Mouse (Mus musculus): Measurements from ENCODE around the gene Steap4. TPM values are rescaled to one million over a fixed set of nuclear protein-coding genes. Genes with fewer than 3 reads are reported as not detected.
"Not testable (repeated sequence)": the region's sequence is repeated elsewhere in the genome, so short reads cannot be mapped to it uniquely, and the experiment has no call there.

Steap4 gene
- polyA plus RNA-seq, 1 experiment from 2014 or later = 0.50 TPM

DNA sequence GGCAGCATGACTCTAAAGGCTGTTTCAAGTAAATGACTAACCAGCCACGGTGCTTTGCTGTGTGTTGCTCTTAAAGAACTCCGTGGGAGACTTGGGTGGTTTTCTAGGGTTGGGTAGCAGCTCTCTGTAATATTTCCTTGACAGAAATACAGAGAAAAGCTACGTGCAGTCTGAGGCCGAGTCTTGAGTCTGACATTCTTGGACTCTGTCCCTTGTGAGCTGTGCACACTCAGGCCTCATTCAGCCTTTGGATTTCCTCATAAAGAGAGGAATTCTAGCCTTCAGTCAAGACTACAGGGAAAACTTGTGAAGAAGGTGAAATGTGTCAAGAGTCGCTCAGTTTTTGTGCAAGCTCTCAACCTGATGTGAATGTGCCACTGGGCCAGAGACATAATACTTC, 7.9 kb downstream of the Steap4 start:
- ATAC-seq (replicated peaks; ENCODE audit: insufficient number of reproducible peaks, low FRiP score, low TSS enrichment, low read depth) (no peak), DNase-seq (ENCODE audit: low spot score) (no peak)
- H3K4me2 ChIP-seq (ENCODE audit: low read depth, low read length) = no peak overlapping the region
- H3K36me3 ChIP-seq (replicated peaks; ENCODE audit: control insufficient read depth, insufficient read depth, low read depth, low read length) = no peaks in the 10 kb centered on the region
- no peak overlapping the region for H3K4me3 ChIP-seq (ENCODE audit: low read depth, low read length)
- H3K9ac ChIP-seq (replicated peaks; ENCODE audit: low read length) = no peak overlapping the region
- H3K27me3 ChIP-seq (ENCODE audit: control insufficient read depth, insufficient read depth, low read length) = no peaks in the 10 kb centered on the region
- H3K9me3 ChIP-seq (replicated peaks; ENCODE audit: control insufficient read depth, low read length) = no peaks in the 10 kb centered on the region
- no peak overlapping the region for H3K27ac ChIP-seq (replicated peaks; ENCODE audit: low read depth, low read length)
- WGBS = 82% methylated on average over 5 of the region's 5 CpGs
- H3K4me1 ChIP-seq (ENCODE audit: control insufficient read depth, insufficient read depth, low read length) = no peaks in the 10 kb centered on the region

GRCm38 (mm10) chr5:7972266-7972665, 12.0 kb downstream of the Steap4 start:
- H3K9ac ChIP-seq (replicated peaks; ENCODE audit: low read length) = no peak overlapping the region
- H3K27me3 ChIP-seq (ENCODE audit: control insufficient read depth, insufficient read depth, low read length) = no peaks in the 10 kb centered on the region
- no peaks in the 10 kb centered on the region for H3K9me3 ChIP-seq (replicated peaks; ENCODE audit: control insufficient read depth, low read length)
- WGBS = 81% methylated on average over 2 of the region's 2 CpGs
- DNase-seq (ENCODE audit: low spot score) (no peak), ATAC-seq (replicated peaks; ENCODE audit: insufficient number of reproducible peaks, low FRiP score, low TSS enrichment, low read depth) (no peak)
- H3K4me1 ChIP-seq (ENCODE audit: control insufficient read depth, insufficient read depth, low read length) = no peaks in the 10 kb centered on the region
- H3K27ac ChIP-seq (replicated peaks; ENCODE audit: low read depth, low read length) = no peak overlapping the region
- no peak overlapping the region for H3K4me2 ChIP-seq (ENCODE audit: low read depth, low read length)
- H3K4me3 ChIP-seq (ENCODE audit: low read depth, low read length) = no peak overlapping the region
- H3K36me3 ChIP-seq (replicated peaks; ENCODE audit: control insufficient read depth, insufficient read depth, low read depth, low read length) = no peaks in the 10 kb centered on the region

DNA sequence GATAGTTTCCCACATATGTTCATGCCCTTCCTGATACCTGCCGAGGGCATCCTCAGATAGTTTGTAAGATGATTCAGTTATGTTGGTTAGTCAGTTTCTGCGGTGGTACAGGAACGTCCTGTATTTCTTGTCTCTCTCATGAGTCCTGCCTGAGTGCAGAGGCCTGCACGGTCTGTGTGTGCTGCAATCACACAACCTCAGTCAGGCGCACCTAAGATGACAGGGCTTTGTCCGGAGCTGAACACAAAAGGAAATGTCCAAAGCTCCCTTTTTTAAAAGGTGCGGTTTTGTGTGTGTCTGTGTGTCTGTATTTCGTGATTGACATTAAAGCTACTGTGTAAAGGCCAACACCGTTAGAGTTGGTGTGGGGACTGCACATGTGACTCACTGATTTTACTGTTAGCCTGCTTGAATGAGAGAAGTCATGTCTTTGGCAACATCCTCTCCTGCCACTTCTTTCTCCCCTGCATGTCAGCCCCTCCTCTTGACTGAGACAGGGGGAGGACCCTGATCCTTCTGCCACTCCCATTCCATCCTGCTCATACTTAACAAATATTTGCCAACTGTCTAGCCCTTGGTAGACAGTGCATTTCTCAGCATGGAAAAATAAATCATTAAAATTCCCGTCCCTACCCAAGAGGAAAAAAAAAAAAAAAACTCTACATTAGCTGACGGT, 14.4 kb downstream of the Steap4 start:
- Histone ChIP-seq H3K36me3 (replicated peaks; ENCODE audit: control insufficient read depth, insufficient read depth, low read depth, low read length) (no peaks in the 10 kb centered on the region), H3K27me3 (ENCODE audit: control insufficient read depth, insufficient read depth, low read length) (no peaks in the 10 kb centered on the region), H3K4me2 (ENCODE audit: low read depth, low read length) (no peak overlapping the region), H3K27ac (replicated peaks; ENCODE audit: low read depth, low read length) (no peak overlapping the region), H3K9me3 (replicated peaks; ENCODE audit: control insufficient read depth, low read length) (no peaks in the 10 kb centered on the region), H3K4me1 (ENCODE audit: control insufficient read depth, insufficient read depth, low read length) (no peaks in the 10 kb centered on the region), H3K9ac (replicated peaks; ENCODE audit: low read length) (no peak overlapping the region), H3K4me3 (ENCODE audit: low read depth, low read length) (no peak overlapping the region)
- ATAC-seq (replicated peaks; ENCODE audit: insufficient number of reproducible peaks, low FRiP score, low TSS enrichment, low read depth) (no peak), DNase-seq (ENCODE audit: low spot score) (no peak)
- 86% methylated on average over 11 of the region's 11 CpGs for WGBS

GRCm38 (mm10) chr5:7980586-7980985, 20.3 kb downstream of the Steap4 start:
- no peaks in the 10 kb centered on the region for H3K9me3 ChIP-seq (replicated peaks; ENCODE audit: control insufficient read depth, low read length)
- no peak overlapping the region for H3K4me2 ChIP-seq (ENCODE audit: low read depth, low read length)
- DNase-seq (ENCODE audit: low spot score) (no peak), ATAC-seq (replicated peaks; ENCODE audit: insufficient number of reproducible peaks, low FRiP score, low TSS enrichment, low read depth) (no peak)
- no peaks in the 10 kb centered on the region for H3K27me3 ChIP-seq (ENCODE audit: control insufficient read depth, insufficient read depth, low read length)
- H3K36me3 ChIP-seq (replicated peaks; ENCODE audit: control insufficient read depth, insufficient read depth, low read depth, low read length) = no peaks in the 10 kb centered on the region
- no peaks in the 10 kb centered on the region for H3K4me1 ChIP-seq (ENCODE audit: control insufficient read depth, insufficient read depth, low read length)
- H3K27ac ChIP-seq (replicated peaks; ENCODE audit: low read depth, low read length) = no peak overlapping the region
- no peak overlapping the region for H3K9ac ChIP-seq (replicated peaks; ENCODE audit: low read length)
- no peak overlapping the region for H3K4me3 ChIP-seq (ENCODE audit: low read depth, low read length)
- WGBS = 90% methylated on average over 5 of the region's 5 CpGs

- H3K4me1 ChIP-seq (ENCODE audit: control insufficient read depth, insufficient read depth, low read length) = no peaks in the 10 kb centered on the region
- no peak for ATAC-seq (replicated peaks; ENCODE audit: insufficient number of reproducible peaks, low FRiP score, low TSS enrichment, low read depth)
- WGBS = 77% methylated on average over 1 of the region's 1 CpGs
- H3K36me3 ChIP-seq (replicated peaks; ENCODE audit: control insufficient read depth, insufficient read depth, low read depth, low read length) = no peaks in the 10 kb centered on the region
- no peaks in the 10 kb centered on the region for H3K9me3 ChIP-seq (replicated peaks; ENCODE audit: control insufficient read depth, low read length)
- H3K27ac ChIP-seq (replicated peaks; ENCODE audit: low read depth, low read length) = no peak overlapping the region
- H3K4me2 ChIP-seq (ENCODE audit: low read depth, low read length) = no peak overlapping the region
- no peaks in the 10 kb centered on the region for H3K27me3 ChIP-seq (ENCODE audit: control insufficient read depth, insufficient read depth, low read length)
- H3K9ac ChIP-seq (replicated peaks; ENCODE audit: low read length) = no peak overlapping the region
- H3K4me3 ChIP-seq (ENCODE audit: low read depth, low read length) = no peak overlapping the region
- DNase-seq (ENCODE audit: low spot score) = no peak
Observed at GRCm38 (mm10) chr5:7987962-7988361, 27.7 kb downstream of the Steap4 start.

- Histone ChIP-seq H3K4me3 (ENCODE audit: low read depth, low read length) (no peak overlapping the region), H3K9ac (replicated peaks; ENCODE audit: low read length) (no peak overlapping the region), H3K36me3 (replicated peaks; ENCODE audit: control insufficient read depth, insufficient read depth, low read depth, low read length) (no peaks in the 10 kb centered on the region), H3K4me2 (ENCODE audit: low read depth, low read length) (no peak overlapping the region), H3K27ac (replicated peaks; ENCODE audit: low read depth, low read length) (no peak overlapping the region), H3K4me1 (ENCODE audit: control insufficient read depth, insufficient read depth, low read length) (no peaks in the 10 kb centered on the region), H3K27me3 (ENCODE audit: control insufficient read depth, insufficient read depth, low read length) (no peaks in the 10 kb centered on the region), H3K9me3 (replicated peaks; ENCODE audit: control insufficient read depth, low read length) (no peaks in the 10 kb centered on the region)
- WGBS = 85% methylated on average over 4 of the region's 4 CpGs
- ATAC-seq (replicated peaks; ENCODE audit: insufficient number of reproducible peaks, low FRiP score, low TSS enrichment, low read depth) = no peak
- DNase-seq (ENCODE audit: low spot score) = no peak
Observed at GRCm38 (mm10) chr5:7988415-7988814, 28.2 kb downstream of the Steap4 start.

DNA sequence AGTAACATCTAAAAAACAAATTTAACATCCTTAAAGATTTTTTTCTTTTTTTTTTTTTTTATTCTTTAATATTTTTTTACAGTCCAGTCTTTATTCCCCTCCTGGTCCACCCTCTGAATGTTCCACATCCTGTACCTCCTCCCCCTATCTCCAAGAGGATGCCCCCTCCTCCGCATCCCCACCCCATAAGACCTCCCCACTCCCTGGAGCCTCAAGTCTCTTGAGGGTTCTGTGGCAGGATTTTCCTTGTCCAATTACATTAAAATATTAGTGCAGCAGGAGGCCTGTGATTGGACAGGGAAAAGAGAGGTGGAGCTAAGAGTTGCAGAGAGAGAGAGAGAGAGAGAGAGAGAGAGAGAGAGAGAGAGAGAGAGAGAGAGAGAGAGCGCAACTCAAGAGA, 31.4 kb downstream of the Steap4 start:
- H3K9me3 ChIP-seq (replicated peaks; ENCODE audit: control insufficient read depth, low read length); H3K27ac ChIP-seq (replicated peaks; ENCODE audit: low read depth, low read length); H3K4me2 ChIP-seq (ENCODE audit: low read depth, low read length); DNase-seq (ENCODE audit: low spot score); H3K4me1 ChIP-seq (ENCODE audit: control insufficient read depth, insufficient read depth, low read length); ATAC-seq (replicated peaks; ENCODE audit: insufficient number of reproducible peaks, low FRiP score, low TSS enrichment, low read depth); H3K9ac ChIP-seq (replicated peaks; ENCODE audit: low read length); H3K36me3 ChIP-seq (replicated peaks; ENCODE audit: control insufficient read depth, insufficient read depth, low read depth, low read length); H3K27me3 ChIP-seq (ENCODE audit: control insufficient read depth, insufficient read depth, low read length); H3K4me3 ChIP-seq (ENCODE audit: low read depth, low read length): not testable (repeated sequence)
- WGBS = 77% methylated on average over 2 of the region's 2 CpGs

DNA sequence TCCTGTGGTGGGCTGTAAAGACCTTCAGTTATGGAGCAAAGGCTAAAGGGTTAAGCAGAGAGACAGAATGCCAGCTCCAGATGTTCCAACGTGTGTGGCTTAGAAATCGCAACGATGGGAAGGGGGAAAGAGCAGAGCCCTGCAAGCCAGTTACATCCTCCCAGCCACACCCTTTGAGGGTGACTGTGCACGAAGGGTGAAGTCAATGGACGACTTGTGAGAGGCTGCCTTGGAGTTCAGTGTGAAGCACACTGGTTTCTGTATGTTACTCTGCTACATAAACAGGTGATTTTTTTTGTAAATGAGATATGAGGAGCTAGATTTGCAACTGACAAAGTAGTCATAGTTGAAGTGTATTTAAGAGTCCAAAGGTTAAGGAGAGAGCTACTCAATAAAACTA, 33.5 kb downstream of the Steap4 start:
- 36% methylated on average over 5 of the region's 5 CpGs for WGBS
- Histone ChIP-seq H3K4me1 (ENCODE audit: control insufficient read depth, insufficient read depth, low read length) (no peaks in the 10 kb centered on the region), H3K27me3 (ENCODE audit: control insufficient read depth, insufficient read depth, low read length) (no peaks in the 10 kb centered on the region), H3K27ac (replicated peaks; ENCODE audit: low read depth, low read length) (no peak overlapping the region), H3K36me3 (replicated peaks; ENCODE audit: control insufficient read depth, insufficient read depth, low read depth, low read length) (no peaks in the 10 kb centered on the region), H3K4me2 (ENCODE audit: low read depth, low read length) (no peak overlapping the region), H3K4me3 (ENCODE audit: low read depth, low read length) (no peak overlapping the region), H3K9ac (replicated peaks; ENCODE audit: low read length) (no peak overlapping the region), H3K9me3 (replicated peaks; ENCODE audit: control insufficient read depth, low read length) (no peaks in the 10 kb centered on the region)
- no peak for ATAC-seq (replicated peaks; ENCODE audit: insufficient number of reproducible peaks, low FRiP score, low TSS enrichment, low read depth)
- no peak for DNase-seq (ENCODE audit: low spot score)
